Mouse (Mus musculus) midbrain, embryonic 16.5 days (tissue): ENCODE measurements around the gene Akt3. TPM values are rescaled to one million over a fixed set of nuclear protein-coding genes. Genes with fewer than 3 reads are reported as not detected.

Experiments
- ATAC-seq: fragments of 200-750 bp; cut with Nextera tagmentation; 2 replicates; pipeline ENCODE4 v1.8.0; 2017; ENCODE audit warnings: moderate TSS enrichment
- H3K27ac ChIP-seq: fragments of 300-500 bp; sonication (generic); 2 replicates; pipeline ENCODE4 v1.5.1; 2014; ENCODE audit warnings: mild to moderate bottlenecking, low read length, mixed read lengths
- H3K27me3 ChIP-seq: fragments of 300-500 bp; sonication (generic); 2 replicates; pipeline ENCODE4 v1.6.1; 2014; ENCODE audit warnings: low read depth, low read length, mixed read lengths; ENCODE audit not compliant: control insufficient read depth, insufficient read depth
- H3K36me3 ChIP-seq: fragments of 300-500 bp; sonication (generic); 2 replicates; pipeline ENCODE4 v1.6.1; 2014; ENCODE audit warnings: mild to moderate bottlenecking, low read length, moderate library complexity, mixed read lengths; ENCODE audit not compliant: control insufficient read depth, insufficient read depth
- H3K4me1 ChIP-seq: fragments of 300-500 bp; sonication (generic); 2 replicates; pipeline ENCODE4 v1.6.1; 2014; ENCODE audit warnings: mild to moderate bottlenecking, low read length, mixed read lengths; ENCODE audit not compliant: control insufficient read depth, insufficient read depth
- H3K4me2 ChIP-seq: fragments of 300-500 bp; sonication (generic); 2 replicates; pipeline ENCODE4 v1.6.1; 2014; ENCODE audit warnings: mild to moderate bottlenecking, low read length, mixed read lengths
- H3K4me3 ChIP-seq: fragments of 300-500 bp; sonication (generic); 2 replicates; pipeline ENCODE4 v1.5.1; 2014; ENCODE audit warnings: low read depth, mild to moderate bottlenecking, low read length, moderate library complexity, mixed read lengths
- H3K9ac ChIP-seq: fragments of 300-500 bp; sonication (generic); 2 replicates; pipeline ENCODE4 v1.6.1; 2014; ENCODE audit warnings: low read depth, low read length, mixed read lengths
- H3K9me3 ChIP-seq: fragments of 300-500 bp; sonication (generic); replicated peaks from 2 replicates; pipeline ENCODE4 v1.6.1; 2014; ENCODE audit warnings: mild to moderate bottlenecking, low read length, mixed read lengths; ENCODE audit not compliant: control insufficient read depth, poor library complexity, severe bottlenecking
- WGBS: fragments of 180-500 bp; shearing (Covaris S2); extraction: QIAGEN DNeasy Blood & Tissue Kit; methylation state at CpG from one replicate; pipeline ENCODE4 v1.1.7; 2014; 5-methylcytosine and 5-hydroxymethylcytosine counted together
- polyA plus RNA-seq: library from polyadenylated mRNA; unstranded; fragments of >200 nt; fragmentation: Nextera tagmentation; extraction: Ambion mirVana; gene quantifications from 2 replicates; pipeline ENCODE4 v1.2.1, GENCODE M21; 2015

Gene Akt3
- polyA plus RNA-seq, 1 experiment from 2014 or later = 21.9 TPM

GRCm38 (mm10) chr1:177007405-177007804 lies 250.6 kb downstream of the Akt3 start:
- H3K27ac ChIP-seq = no peak overlapping the region
- WGBS = 86% methylated on average over 3 of the region's 3 CpGs
- H3K4me3 ChIP-seq = no peak overlapping the region
- ATAC-seq = no peak
- no peaks in the 10 kb centered on the region for H3K36me3 ChIP-seq
- 0 out of 2 replicates have a peak, but pooled peaks cover 2% of the 10 kb centered on the region for H3K9me3 ChIP-seq
- peaks cover 22% of the 10 kb centered on the region for H3K4me1 ChIP-seq
- no peak overlapping the region for H3K4me2 ChIP-seq
- no peak overlapping the region for H3K9ac ChIP-seq
- H3K27me3 ChIP-seq = no peaks in the 10 kb centered on the region

- Histone ChIP-seq H3K27ac (0 out of 2 replicates have a peak overlapping the region, but pooled peaks have one; percentile 12), H3K9ac (no peak overlapping the region), H3K9me3 (0 out of 2 replicates have a peak, but pooled peaks cover 2% of the 10 kb centered on the region), H3K4me2 (no peak overlapping the region), H3K27me3 (no peaks in the 10 kb centered on the region), H3K36me3 (no peaks in the 10 kb centered on the region), H3K4me3 (no peak overlapping the region), H3K4me1 (peaks cover 15% of the 10 kb centered on the region)
- peak; percentile 33; the same call in 1 of the 2 replicates for ATAC-seq
- 59% methylated on average over 4 of the region's 4 CpGs for WGBS
Observed at GRCm38 (mm10) chr1:177004041-177004741, 253.8 kb downstream of the Akt3 start.

DNA sequence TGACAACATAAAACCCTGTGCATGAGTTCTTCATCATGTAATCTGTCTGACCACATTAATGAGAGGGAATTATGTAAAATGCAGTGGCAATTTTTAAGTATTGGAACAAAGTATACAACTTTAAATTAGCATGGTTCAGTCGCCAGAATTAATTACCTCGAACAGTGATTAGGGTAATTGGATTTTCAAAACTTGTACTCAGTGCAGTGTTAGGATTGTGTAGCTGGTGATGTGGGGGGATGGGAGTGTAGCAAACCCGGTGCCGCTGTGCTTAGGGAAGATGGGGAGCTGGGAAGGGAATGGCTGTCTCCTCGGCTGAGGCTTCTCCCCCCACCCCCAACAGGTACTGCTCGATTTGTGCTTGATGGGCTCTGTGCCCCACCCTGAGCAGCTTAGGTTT lies 255.1 kb downstream of the Akt3 start:
- H3K4me3 ChIP-seq = no peak overlapping the region
- H3K4me2 ChIP-seq = no peak overlapping the region
- 40% methylated on average over 6 of the region's 6 CpGs for WGBS
- peak overlapping the region; percentile 25; the same call in 1 of the 2 replicates for H3K9ac ChIP-seq
- H3K27me3 ChIP-seq = no peaks in the 10 kb centered on the region
- no peaks in the 10 kb centered on the region for H3K9me3 ChIP-seq
- ATAC-seq = peak; percentile 6; the same call in 1 of the 2 replicates
- no peaks in the 10 kb centered on the region for H3K36me3 ChIP-seq
- no peak overlapping the region for H3K27ac ChIP-seq
- peaks cover 23% of the 10 kb centered on the region for H3K4me1 ChIP-seq

- Histone ChIP-seq H3K9me3 (no peaks in the 10 kb centered on the region), H3K9ac (no peak overlapping the region), H3K27ac (peak overlapping the region; percentile 64; the same call in 1 of the 2 replicates), H3K4me3 (no peak overlapping the region), H3K4me2 (peak overlapping the region; percentile 13), H3K4me1 (peaks cover 43% of the 10 kb centered on the region), H3K27me3 (no peaks in the 10 kb centered on the region), H3K36me3 (no peaks in the 10 kb centered on the region)
- WGBS = 11% methylated on average over 6 of the region's 6 CpGs
- peak; percentile 61 for ATAC-seq
Observed at GRCm38 (mm10) chr1:176999011-176999410, 259.0 kb downstream of the Akt3 start.

- Histone ChIP-seq H3K4me1 (peaks cover 39% of the 10 kb centered on the region), H3K4me3 (peak overlapping the region; percentile 16; the same call in 1 of the 2 replicates), H3K4me2 (peak overlapping the region; percentile 49), H3K9me3 (no peaks in the 10 kb centered on the region), H3K27me3 (no peaks in the 10 kb centered on the region), H3K27ac (peak overlapping the region; percentile 51), H3K9ac (peak overlapping the region; percentile 27), H3K36me3 (no peaks in the 10 kb centered on the region)
- WGBS = 20% methylated on average over 33 of the region's 33 CpGs
- ATAC-seq = 0 out of 2 replicates have a peak, but pooled peaks have one; percentile 22
Observed at GRCm38 (mm10) chr1:176997711-176998689, 260.0 kb downstream of the Akt3 start.

- Histone ChIP-seq H3K9ac (no peak overlapping the region; the same call in 1 of the 2 replicates), H3K27me3 (no peaks in the 10 kb centered on the region), H3K9me3 (no peaks in the 10 kb centered on the region), H3K36me3 (no peaks in the 10 kb centered on the region), H3K4me3 (no peak overlapping the region), H3K4me2 (peak overlapping the region; percentile 43), H3K4me1 (peaks cover 37% of the 10 kb centered on the region), H3K27ac (no peak overlapping the region)
- WGBS = 13% methylated on average over 6 of the region's 6 CpGs
- ATAC-seq = no peak
Observed at GRCm38 (mm10) chr1:176997254-176997653, 260.7 kb downstream of the Akt3 start.

DNA sequence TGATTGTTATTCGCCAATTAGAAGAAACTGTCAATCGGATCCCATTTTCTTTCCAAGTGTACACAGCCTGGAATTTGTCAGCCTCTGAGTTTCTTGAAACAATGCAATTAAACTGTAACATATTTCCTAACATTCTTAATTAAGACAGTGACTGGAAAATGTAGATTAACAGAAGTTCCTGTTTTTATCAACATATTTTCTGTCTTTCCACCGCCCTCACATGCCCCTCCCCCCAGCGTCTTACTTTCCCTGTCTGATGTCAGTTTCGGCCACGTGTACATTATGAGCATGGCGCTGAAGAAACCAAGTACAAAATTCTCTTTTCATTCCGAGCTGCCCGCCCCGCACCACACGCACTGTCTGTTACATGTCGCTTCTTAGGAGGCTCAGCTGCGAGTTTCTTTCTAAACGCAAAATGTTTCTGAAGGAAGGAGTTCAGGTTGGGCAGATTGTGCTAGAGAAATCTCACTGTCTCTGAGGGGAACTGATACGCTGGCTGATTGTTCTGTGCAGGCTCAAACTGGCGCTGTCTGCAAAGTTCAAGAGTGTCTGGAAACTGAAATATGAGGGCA lies 261.3 kb downstream of the Akt3 start:
- 17% methylated on average over 16 of the region's 16 CpGs for WGBS

DNA sequence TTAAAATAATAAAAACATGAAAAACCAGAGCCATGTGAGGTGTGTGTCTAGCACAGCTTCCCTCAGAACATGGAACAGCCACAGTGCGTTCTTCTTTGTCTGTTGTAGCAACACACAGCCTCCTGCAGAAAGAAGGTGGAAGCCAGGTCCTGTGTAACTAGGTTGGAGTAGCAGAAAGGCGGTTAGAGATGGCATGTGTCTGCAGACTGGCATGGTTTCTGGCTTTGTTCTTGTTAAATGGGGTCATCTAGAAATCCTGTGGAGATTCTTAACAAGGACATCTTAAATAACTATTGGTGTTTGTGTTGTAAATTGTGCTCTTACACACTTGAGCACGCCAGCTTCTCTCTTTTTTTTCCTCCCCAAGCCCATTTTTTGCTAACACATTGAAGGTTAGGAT lies 261.8 kb downstream of the Akt3 start:
- H3K27me3 ChIP-seq = no peaks in the 10 kb centered on the region
- WGBS = 64% methylated on average over 3 of the region's 3 CpGs

More for the DNA sequence above, 261.3 kb downstream of the Akt3 start:
- Histone ChIP-seq H3K36me3 (no peaks in the 10 kb centered on the region), H3K4me1 (peaks cover 37% of the 10 kb centered on the region), H3K27me3 (no peaks in the 10 kb centered on the region), H3K9me3 (no peaks in the 10 kb centered on the region), H3K27ac (no peak overlapping the region; the same call in 1 of the 2 replicates), H3K9ac (0 out of 2 replicates have a peak overlapping the region, but pooled peaks have one; percentile 28), H3K4me2 (peak overlapping the region; percentile 43), H3K4me3 (no peak overlapping the region)
- ATAC-seq = no peak

More for the DNA sequence above, 261.8 kb downstream of the Akt3 start:
- Histone ChIP-seq H3K4me3 (no peak overlapping the region), H3K9me3 (no peaks in the 10 kb centered on the region), H3K4me2 (no peak overlapping the region), H3K9ac (no peak overlapping the region), H3K27ac (no peak overlapping the region), H3K4me1 (peaks cover 37% of the 10 kb centered on the region), H3K36me3 (no peaks in the 10 kb centered on the region)
- ATAC-seq = no peak
